In the genomic region with DNA sequence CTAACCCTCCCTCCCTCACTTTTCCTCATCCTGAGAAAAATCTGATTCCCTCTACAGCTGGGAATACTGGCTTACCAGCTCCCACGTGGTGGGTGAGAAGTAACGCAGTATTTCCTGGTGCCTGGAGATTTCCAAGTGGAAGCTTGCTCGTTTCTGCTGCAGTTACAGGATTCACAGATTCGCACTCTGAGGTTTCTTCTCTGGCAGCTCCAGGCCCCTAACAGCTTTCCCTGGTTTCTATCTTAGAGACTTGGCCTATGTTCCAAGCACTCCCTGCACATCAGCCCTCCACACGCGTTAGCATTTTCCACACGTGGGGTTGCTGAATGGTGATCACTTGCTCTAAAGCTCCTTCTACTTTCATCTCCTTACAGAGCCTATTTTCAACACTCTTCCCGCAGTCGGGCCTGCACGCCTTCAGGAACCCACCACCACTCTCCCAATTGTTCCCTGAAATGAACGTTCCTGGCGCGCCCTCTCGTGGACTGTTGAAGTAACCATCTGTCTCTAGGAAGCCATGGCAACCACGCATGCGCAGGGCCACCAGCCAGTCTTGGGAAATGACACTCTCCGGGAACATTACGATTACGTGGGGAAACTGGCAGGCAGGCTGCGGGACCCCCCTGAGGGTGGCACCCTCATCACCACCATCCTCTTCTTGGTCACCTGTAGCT, we compare ENCODE assay signal across 8 mouse cellular contexts. TPM values are rescaled to one million over a fixed set of nuclear protein-coding genes. Genes with fewer than 3 reads are reported as not detected.
DNase-seq lines count a peak whose midpoint lies in the region; ATAC-seq and TF ChIP-seq lines count a peak whose summit lies in the region.

No protein-coding gene starts in this region.

- H3K9ac ChIP-seq in forebrain, embryonic 12.5 days, result peak overlapping the region; percentile 54
- H3K9ac ChIP-seq in heart, postnatal 0 days (replicated peaks; ENCODE audit: low read depth, low read length), result no peak overlapping the region
- H3K9ac ChIP-seq in liver, embryonic 14.5 days (replicated peaks), result no peak overlapping the region
- H3K9ac ChIP-seq in neural tube, embryonic 12.5 days, result peak overlapping the region; percentile 44; the same call in 1 of the 2 replicates
- peak overlapping the region; percentile 35; the same call in 1 of the 2 replicates for H3K9ac ChIP-seq in stomach, postnatal 0 days (ENCODE audit: low read length)

- peak; percentile 97 for TF ChIP-seq CTCF in heart, postnatal 0 days (IDR thresholded peaks at IDR 0.05; ENCODE audit: low read depth)
- TF ChIP-seq CTCF in liver, embryonic 14.5 days (IDR thresholded peaks at IDR 0.05; ENCODE audit: low read depth), result peak; percentile 87
- peak; percentile 99 for TF ChIP-seq CTCF in stomach, postnatal 0 days (IDR thresholded peaks at IDR 0.05; ENCODE audit: low read depth)

- TF ChIP-seq EP300 in heart, postnatal 0 days (IDR thresholded peaks at IDR 0.05; ENCODE audit: low read depth), result no peak
- TF ChIP-seq EP300 in liver, embryonic 14.5 days (IDR thresholded peaks at IDR 0.05; ENCODE audit: low read depth), result no peak
- no peak for TF ChIP-seq EP300 in stomach, postnatal 0 days (optimal IDR thresholded peaks at IDR 0.05)

- H3K4me2 ChIP-seq in forebrain, embryonic 12.5 days, result peak overlapping the region; percentile 51
- peak overlapping the region; percentile 34 for H3K4me2 ChIP-seq in heart, postnatal 0 days (ENCODE audit: low read depth, low read length)
- H3K4me2 ChIP-seq in liver, embryonic 14.5 days (ENCODE audit: low read depth), result no peak overlapping the region; the same call in 1 of the 2 replicates
- peak overlapping the region; percentile 53 for H3K4me2 ChIP-seq in neural tube, embryonic 12.5 days (replicated peaks)
- H3K4me2 ChIP-seq in stomach, postnatal 0 days (replicated peaks; ENCODE audit: low read depth), result peak overlapping the region; percentile 29

- no peaks in the 10 kb centered on the region for H3K27me3 ChIP-seq in forebrain, embryonic 12.5 days
- no peaks in the 10 kb centered on the region for H3K27me3 ChIP-seq in heart, postnatal 0 days (ENCODE audit: control insufficient read depth, insufficient read depth, low read length)
- no peaks in the 10 kb centered on the region for H3K27me3 ChIP-seq in liver, embryonic 14.5 days (ENCODE audit: control insufficient read depth, insufficient read depth, low read length)
- H3K27me3 ChIP-seq in neural tube, embryonic 12.5 days (replicated peaks), result no peaks in the 10 kb centered on the region; the same call in 1 of the 2 replicates
- H3K27me3 ChIP-seq in stomach, postnatal 0 days (ENCODE audit: control insufficient read depth, insufficient read depth, low read length), result no peaks in the 10 kb centered on the region

- peak; percentile 88 for ATAC-seq in forebrain, embryonic 12.5 days (ENCODE audit: low FRiP score)
- ATAC-seq in heart, postnatal 0 days (ENCODE audit: insufficient read depth, low read depth), result peak; percentile 77
- no peak for ATAC-seq in liver, embryonic 14.5 days (ENCODE audit: insufficient read depth)
- peak; percentile 71 for ATAC-seq in neural tube, embryonic 12.5 days (ENCODE audit: low FRiP score, low read depth)
- ATAC-seq in stomach, postnatal 0 days (ENCODE audit: low FRiP score, low TSS enrichment), result peak; percentile 50

- peaks cover 12% of the 10 kb centered on the region; the same call in 1 of the 2 replicates for H3K36me3 ChIP-seq in forebrain, embryonic 12.5 days (replicated peaks)
- 0 out of 2 replicates have a peak, but pooled peaks cover 14% of the 10 kb centered on the region for H3K36me3 ChIP-seq in heart, postnatal 0 days (replicated peaks; ENCODE audit: control insufficient read depth, insufficient read depth, low read length)
- H3K36me3 ChIP-seq in liver, embryonic 14.5 days (replicated peaks; ENCODE audit: control insufficient read depth, insufficient read depth, low read depth), result no peaks in the 10 kb centered on the region
- 0 out of 2 replicates have a peak, but pooled peaks cover 5% of the 10 kb centered on the region for H3K36me3 ChIP-seq in neural tube, embryonic 12.5 days
- no peaks in the 10 kb centered on the region for H3K36me3 ChIP-seq in stomach, postnatal 0 days (ENCODE audit: control insufficient read depth, insufficient read depth, low read length)

- peak overlapping the region; percentile 27 for H3K4me3 ChIP-seq in forebrain, embryonic 12.5 days (replicated peaks)
- H3K4me3 ChIP-seq in heart, postnatal 0 days (ENCODE audit: low read depth, low read length), result no peak overlapping the region
- no peak overlapping the region for H3K4me3 ChIP-seq in liver, embryonic 14.5 days (ENCODE audit: insufficient read depth in 1 of 2, low read depth in 2 of 2, low read length in 2 of 2)
- no peak overlapping the region for H3K4me3 ChIP-seq in neural tube, embryonic 12.5 days
- H3K4me3 ChIP-seq in stomach, postnatal 0 days (ENCODE audit: low read depth, low read length), result no peak overlapping the region

- H3K4me1 ChIP-seq in forebrain, embryonic 12.5 days, result peaks cover 23% of the 10 kb centered on the region
- no peaks in the 10 kb centered on the region for H3K4me1 ChIP-seq in heart, postnatal 0 days (ENCODE audit: control insufficient read depth, insufficient read depth)
- peaks cover 0 to 6% of the 10 kb centered on the region in 2 experiments; a peak in 1 of 4 replicates for H3K4me1 ChIP-seq in liver, embryonic 14.5 days (replicated peaks; ENCODE audit: control insufficient read depth in 2 of 2, insufficient read depth in 2 of 2, low read length in 1 of 2)
- peaks cover 19% of the 10 kb centered on the region for H3K4me1 ChIP-seq in neural tube, embryonic 12.5 days
- H3K4me1 ChIP-seq in stomach, postnatal 0 days (replicated peaks; ENCODE audit: control insufficient read depth, insufficient read depth), result no peaks in the 10 kb centered on the region; the same call in 1 of the 2 replicates

- no peaks in the 10 kb centered on the region for H3K9me3 ChIP-seq in forebrain, embryonic 12.5 days
- no peaks in the 10 kb centered on the region for H3K9me3 ChIP-seq in heart, postnatal 0 days (replicated peaks; ENCODE audit: control insufficient read depth, low read length)
- H3K9me3 ChIP-seq in liver, embryonic 14.5 days (ENCODE audit: control insufficient read depth, low read length), result no peaks in the 10 kb centered on the region
- no peaks in the 10 kb centered on the region for H3K9me3 ChIP-seq in neural tube, embryonic 12.5 days
- H3K9me3 ChIP-seq in stomach, postnatal 0 days (ENCODE audit: control insufficient read depth, low read length), result no peaks in the 10 kb centered on the region

- H3K27ac ChIP-seq in forebrain, embryonic 12.5 days, result peak overlapping the region; percentile 75
- H3K27ac ChIP-seq in heart, postnatal 0 days (ENCODE audit: low read depth), result peak overlapping the region; percentile 12; the same call in 1 of the 2 replicates
- no peak overlapping the region for H3K27ac ChIP-seq in liver, embryonic 14.5 days
- H3K27ac ChIP-seq in neural tube, embryonic 12.5 days, result no peak overlapping the region
- no peak overlapping the region; the same call in 1 of the 2 replicates for H3K27ac ChIP-seq in stomach, postnatal 0 days (replicated peaks)

- 4% methylated on average over 20 of the region's 20 CpGs for WGBS in forebrain, embryonic 12.5 days
- 4% methylated on average over 20 of the region's 20 CpGs for WGBS in heart, postnatal 0 days
- 8% methylated on average over 20 of the region's 20 CpGs for WGBS in liver, embryonic 14.5 days (ENCODE audit: insufficient replicate concordance)
- 6% methylated on average over 20 of the region's 20 CpGs for WGBS in neural tube, embryonic 12.5 days
- 4% methylated on average over 20 of the region's 20 CpGs for WGBS in stomach, postnatal 0 days

- DNase-seq in CD4-positive helper T cell, adult 2 months (ENCODE audit: low read depth, low spot score), result peak; percentile 74
- peak; percentile 17 for DNase-seq in c-Kit-negative CD71-positive TER-119-positive erythroid progenitor cells, embryonic 14.5 days (ENCODE audit: low read depth, low spot score)
- peak; percentile 89 for DNase-seq in heart, postnatal 0 days (ENCODE audit: low spot score)
- peak; percentile 91 to 98 for DNase-seq in kidney, postnatal 36 days
- peak; percentile 36 to 58 (median 52) for DNase-seq in liver, embryonic 14.5 days (ENCODE audit: low read depth in 3 of 3, low spot score in 3 of 3)
- DNase-seq in stomach, postnatal 0 days (ENCODE audit: low spot score), result peak; percentile 92

RNA-seq across cellular contexts. Expression of gene S1pr3, which starts 10.0 kb away (rescaled TPM):
- 27.8 and 32.0 TPM in 2 replicates for polyA plus RNA-seq in forebrain, embryonic 12.5 days (2016; fragmentation: Nextera tagmentation; extraction: Ambion mirVana)
- total RNA-seq in heart, postnatal 0 days (2014; rRNA removed; ENCODE audit: low replicate concordance), result 20.0 and 25.8 TPM in 2 replicates
- polyA plus RNA-seq in heart, postnatal 0 days (2015; fragmentation: Nextera tagmentation; extraction: Ambion mirVana), result 15.1 and 15.6 TPM in 2 replicates
- polyA plus RNA-seq in liver, embryonic 14.5 days (2012; rRNA removed), result 0.56 and 0.58 TPM in 2 replicates
- 0.76 and 0.83 TPM in 2 replicates for polyA plus RNA-seq in liver, embryonic 14.5 days (2014; fragmentation: Nextera tagmentation; extraction: Ambion mirVana)
- 26.1 and 30.2 TPM in 2 replicates for polyA plus RNA-seq in neural tube, embryonic 12.5 days (2016; fragmentation: Nextera tagmentation; extraction: Ambion mirVana)
- polyA plus RNA-seq in stomach, postnatal 0 days (2015; fragmentation: Nextera tagmentation; extraction: Ambion mirVana), result 7.2 and 8.1 TPM in 2 replicates

Comparison
In these comparisons a context has a peak if more than half of its experiments do, and no peak if none do; other contexts are left out.
1. DNase-seq: peak in every context shown above with its lines; median percentile 94 in kidney, postnatal 36 days; 92 in stomach, postnatal 0 days; 89 in heart, postnatal 0 days; 74 in CD4-positive helper T cell, adult 2 months; 52 in liver, embryonic 14.5 days; 17 in c-Kit-negative CD71-positive TER-119-positive erythroid progenitor cells, embryonic 14.5 days.
2. H3K27ac ChIP-seq: peak in forebrain, embryonic 12.5 days (single experiment) and heart, postnatal 0 days (single experiment); none in liver, embryonic 14.5 days (single experiment), neural tube, embryonic 12.5 days (single experiment) and stomach, postnatal 0 days (single experiment).
3. H3K9ac ChIP-seq: peak in forebrain, embryonic 12.5 days (single experiment), neural tube, embryonic 12.5 days (single experiment) and stomach, postnatal 0 days (single experiment); none in heart, postnatal 0 days (single experiment) and liver, embryonic 14.5 days (single experiment).
4. Peak in every context shown above with its lines, with median percentiles within 50 percentile points of each other: CTCF ChIP-seq.